Mouse (Mus musculus) MEL (cell line): ENCODE results near the gene Mtpn. TPM values are rescaled to one million over a fixed set of nuclear protein-coding genes. Genes with fewer than 3 reads are reported as not detected.

Experiments
- DNase-seq: peaks from one replicate; pipeline ENCODE4 v3.0.0; 2011; ENCODE audit warnings: low read depth, low spot score
- H3K27ac ChIP-seq: 2 replicates; pipeline ENCODE4 v1.5.1; 2012; ENCODE audit warnings: low read depth, mild to moderate bottlenecking, control low read depth, low read length, moderate library complexity; ENCODE audit not compliant: control insufficient read depth
- H3K27me3 ChIP-seq, 2 experiments: fragments of 150-350 bp in 1 of 2; sonication (generic) in 1 of 2; 2 replicates each; pipeline ENCODE4 v1.6.1; 2012; ENCODE audit warnings: low read length in 2 of 2, mild to moderate bottlenecking in 2 of 2, improper control_type of control experiment in 1 of 2, moderate library complexity in 1 of 2; ENCODE audit not compliant: insufficient read depth in 2 of 2, control insufficient read depth in 1 of 2
- H3K36me3 ChIP-seq, 2 experiments: 2 replicates each; pipeline ENCODE4 v1.6.1; 2012 to 2014; ENCODE audit warnings: low read length in 2 of 2, improper control_type of control experiment in 1 of 2, inconsistent platforms in 1 of 2, mild to moderate bottlenecking in 1 of 2; ENCODE audit not compliant: insufficient read depth in 2 of 2, control insufficient read depth in 1 of 2
- H3K4me1 ChIP-seq, 2 experiments: fragments of 150-350 bp in 1 of 2; sonication (generic) in 1 of 2; 2 replicates each; pipeline ENCODE4 v1.6.1; 2012; ENCODE audit warnings: low read length in 2 of 2, improper control_type of control experiment in 1 of 2, mild to moderate bottlenecking in 1 of 2; ENCODE audit not compliant: insufficient read depth in 2 of 2, control insufficient read depth in 1 of 2
- H3K4me3 ChIP-seq, 2 experiments: fragments of 150-350 bp in 1 of 2; sonication (generic) in 1 of 2; 2 replicates each; pipeline ENCODE4 v1.5.1; 2012; ENCODE audit warnings: low read depth in 2 of 2, low read length in 2 of 2, mild to moderate bottlenecking in 2 of 2, moderate library complexity in 2 of 2, control low read depth in 1 of 2, improper control_type of control experiment in 1 of 2; ENCODE audit not compliant: control insufficient read depth in 1 of 2, insufficient read depth in 1 of 2
- H3K79me2 ChIP-seq: 2 replicates; pipeline ENCODE4 v1.6.1; 2012; ENCODE audit warnings: mild to moderate bottlenecking, low read length, moderate library complexity; ENCODE audit not compliant: control insufficient read depth, poor library complexity, insufficient read depth
- H3K9ac ChIP-seq: 2 replicates; pipeline ENCODE4 v1.6.1; 2012; ENCODE audit warnings: low read depth, mild to moderate bottlenecking, control low read depth, low read length, moderate library complexity; ENCODE audit not compliant: control insufficient read depth, poor library complexity, severe bottlenecking
- H3K9me3 ChIP-seq: fragments of 150-350 bp; sonication (generic); replicated peaks from 2 replicates; pipeline ENCODE4 v1.6.1; 2012; ENCODE audit warnings: mild to moderate bottlenecking, low read length, improper control_type of control experiment, moderate library complexity; ENCODE audit not compliant: insufficient read depth
- CHD1 ChIP-seq: IDR thresholded peaks from 2 replicates; pipeline ENCODE4 v1.6.1; 2012; ENCODE audit warnings: low read depth, mild to moderate bottlenecking, inconsistent platforms, low read length, improper control_type of control experiment
- CHD2 ChIP-seq: IDR thresholded peaks from 2 replicates; pipeline ENCODE4 v1.6.1; 2011; ENCODE audit warnings: low read length, improper control_type of control experiment
- EP300 ChIP-seq, 2 experiments: IDR thresholded peaks; 2 replicates each; pipeline ENCODE4 v1.6.1; 2011; ENCODE audit warnings: improper control_type of control experiment in 2 of 2, low read length in 2 of 2, low read depth in 1 of 2, mild to moderate bottlenecking in 1 of 2
- ETS1 ChIP-seq: IDR thresholded peaks from 2 replicates; pipeline ENCODE4 v1.6.1; 2012; ENCODE audit warnings: low read depth, mild to moderate bottlenecking, inconsistent platforms, low read length, improper control_type of control experiment, moderate library complexity
- GABPA ChIP-seq: IDR thresholded peaks from 2 replicates; pipeline ENCODE4 v1.6.1; 2012; ENCODE audit warnings: low read depth, mild to moderate bottlenecking, inconsistent platforms, low read length, improper control_type of control experiment, moderate library complexity
- GATA1 ChIP-seq: IDR thresholded peaks from 2 replicates; pipeline ENCODE4 v1.6.1; 2011; ENCODE audit warnings: low read depth, low read length, improper control_type of control experiment
- HCFC1 ChIP-seq: IDR thresholded peaks from 2 replicates; pipeline ENCODE4 v1.6.1; 2012; ENCODE audit warnings: low read depth, mild to moderate bottlenecking, inconsistent platforms, low read length, improper control_type of control experiment, moderate library complexity
- MEF2A ChIP-seq: IDR thresholded peaks from 2 replicates; pipeline ENCODE4 v1.6.1; 2014; ENCODE audit warnings: low read depth, mild to moderate bottlenecking, inconsistent platforms, low read length, improper control_type of control experiment; ENCODE audit not compliant: poor library complexity, insufficient replicate concordance, severe bottlenecking; ENCODE audit errors: extremely low read depth
- MXI1 ChIP-seq: IDR thresholded peaks from 2 replicates; pipeline ENCODE4 v1.6.1; 2011; ENCODE audit warnings: mild to moderate bottlenecking, low read depth, low read length, improper control_type of control experiment
- MYB ChIP-seq: IDR thresholded peaks from 2 replicates; pipeline ENCODE4 v1.6.1; 2011; ENCODE audit warnings: mild to moderate bottlenecking, low read depth, low read length, improper control_type of control experiment
- NRF1 ChIP-seq: IDR thresholded peaks from 2 replicates; pipeline ENCODE4 v1.6.1; 2014; ENCODE audit warnings: low read depth, mild to moderate bottlenecking, inconsistent platforms, low read length, improper control_type of control experiment, moderate library complexity; ENCODE audit not compliant: poor library complexity, insufficient read depth, severe bottlenecking
- POLR2A ChIP-seq, 2 experiments: IDR thresholded peaks; 2 replicates each; pipeline ENCODE4 v1.6.1; 2011 to 2012; ENCODE audit warnings: low read length in 2 of 2, mild to moderate bottlenecking in 2 of 2, control low read depth in 1 of 2, improper control_type of control experiment in 1 of 2, low read depth in 1 of 2, moderate library complexity in 1 of 2; ENCODE audit not compliant: control insufficient read depth in 1 of 2, insufficient read depth in 1 of 2, poor library complexity in 1 of 2
- POLR2AphosphoS2 ChIP-seq: IDR thresholded peaks from 2 replicates; pipeline ENCODE4 v1.6.1; 2011; ENCODE audit warnings: low read length, improper control_type of control experiment
- RAD21 ChIP-seq: IDR thresholded peaks from 2 replicates; pipeline ENCODE4 v1.6.1; 2011; ENCODE audit warnings: mild to moderate bottlenecking, low read depth, low read length, improper control_type of control experiment
- RCOR1 ChIP-seq: IDR thresholded peaks from 2 replicates; pipeline ENCODE4 v1.6.1; 2012; ENCODE audit warnings: low read depth, mild to moderate bottlenecking, inconsistent platforms, low read length, improper control_type of control experiment
- SIN3A ChIP-seq: IDR thresholded peaks from 2 replicates; pipeline ENCODE4 v1.6.1; 2012; ENCODE audit warnings: low read length, improper control_type of control experiment, inconsistent platforms
- TAL1 ChIP-seq: IDR thresholded peaks from 2 replicates; pipeline ENCODE4 v1.6.1; 2012; ENCODE audit warnings: mild to moderate bottlenecking, inconsistent platforms, low read length, moderate library complexity, mixed read lengths
- TBP ChIP-seq: IDR thresholded peaks from 2 replicates; pipeline ENCODE4 v1.8.0; 2011; ENCODE audit warnings: low read depth, low read length, improper control_type of control experiment
- TCF12 ChIP-seq: IDR thresholded peaks from 2 replicates; pipeline ENCODE4 v1.6.1; 2014; ENCODE audit warnings: low read depth, mild to moderate bottlenecking, inconsistent platforms, low read length, improper control_type of control experiment, moderate library complexity
- UBTF ChIP-seq: IDR thresholded peaks from 2 replicates; pipeline ENCODE4 v1.6.1; 2012; ENCODE audit warnings: low read depth, mild to moderate bottlenecking, inconsistent platforms, low read length, improper control_type of control experiment, moderate library complexity, borderline replicate concordance; ENCODE audit not compliant: insufficient read depth
- USF1 ChIP-seq: IDR thresholded peaks from 2 replicates; pipeline ENCODE4 v1.6.1; 2014; ENCODE audit warnings: low read depth, mild to moderate bottlenecking, inconsistent platforms, low read length, improper control_type of control experiment, moderate library complexity
- ZNF384 ChIP-seq: IDR thresholded peaks from 2 replicates; pipeline ENCODE4 v1.6.1; 2012; ENCODE audit warnings: low read depth, mild to moderate bottlenecking, inconsistent platforms, low read length, improper control_type of control experiment
- polyA plus RNA-seq, 2 experiments: library from polyadenylated mRNA; stranded (reverse) in 1 of 2; unstranded in 1 of 2; fragments of >175 nt in 1 of 2; fragments of >200 nt in 1 of 2; gene quantifications; 2 replicates each; pipeline versions ENCODE4 v1.2.1 to v1.2.4; 2012; ENCODE audit warnings: low replicate concordance in 2 of 2, low read depth in 1 of 2; ENCODE audit not compliant: insufficient read length in 2 of 2, insufficient read depth in 1 of 2, missing spikeins in 1 of 2
- total RNA-seq: library from RNA; depleted of rRNA; stranded (reverse); fragments of 300-350 nt; gene quantifications from 2 replicates; pipeline ENCODE4 v1.2.3, GENCODE M21; 2012

Mtpn gene
- total and polyA plus RNA-seq, 3 experiments = 75.2 to 153 (median 85.4) TPM

GRCm38 (mm10) chr6:35559950-35560349 lies 20.3 kb upstream of the Mtpn start:
- Histone ChIP-seq H3K79me2 (no peaks in the 10 kb centered on the region), H3K36me3 (no peaks in the 10 kb centered on the region), H3K27ac (no peak overlapping the region), H3K27me3 (no peaks in the 10 kb centered on the region), H3K9me3 (no peaks in the 10 kb centered on the region), H3K4me1 (no peaks in the 10 kb centered on the region), H3K4me3 (no peak overlapping the region), H3K9ac (no peak overlapping the region)
- no peak for DNase-seq
- TF ChIP-seq GABPA (no peak), MXI1 (no peak), CHD2 (no peak), POLR2A (IDR thresholded peaks at IDR 0.05; ENCODE audit: control insufficient read depth in 1 of 2, insufficient read depth in 1 of 2, low read depth in 1 of 2, low read length in 2 of 2, poor library complexity in 1 of 2) (no peak), EP300 (IDR thresholded peaks at IDR 0.05; ENCODE audit: low read depth in 1 of 2, low read length in 2 of 2) (no peak), TBP (no peak), POLR2AphosphoS2 (no peak), ZNF384 (no peak), RAD21 (no peak), HCFC1 (no peak), SIN3A (no peak), NRF1 (no peak)

GRCm38 (mm10) chr6:35544352-35544751 lies 4.7 kb upstream of the Mtpn start:
- TF ChIP-seq GATA1 = peak; percentile 27; the same call in 1 of the 2 replicates
- peak; percentile 41; the same call in 1 of the 2 replicates for TF ChIP-seq TCF12
- TF ChIP-seq MEF2A = peak; percentile 69; the same call in 1 of the 2 replicates
- TF ChIP-seq ETS1 = peak; percentile 58
- TF ChIP-seq EP300 (IDR thresholded peaks at IDR 0.05; ENCODE audit: low read depth in 1 of 2, low read length in 2 of 2) = peak; percentile 68 to 83; a peak in 3 of 4 replicates
- TF ChIP-seq USF1 = peak; percentile 37; the same call in 1 of the 2 replicates
- no peak for TF ChIP-seq UBTF
- peak; percentile 17 for TF ChIP-seq TAL1
- no peak for TF ChIP-seq RAD21
- 0 out of 2 replicates have a peak, but pooled peaks have one; percentile 25 for TF ChIP-seq MYB
- TF ChIP-seq RCOR1 = peak; percentile 63; the same call in 1 of the 2 replicates
- TF ChIP-seq CHD1 = no peak
- H3K9me3 ChIP-seq = no peaks in the 10 kb centered on the region
- peaks cover 0 to 5% of the 10 kb centered on the region in 2 experiments; a peak in 2 of 4 replicates for H3K36me3 ChIP-seq
- peaks cover 0 to 1% of the 10 kb centered on the region in 2 experiments; a peak in 1 of 4 replicates for H3K27me3 ChIP-seq
- H3K4me1 ChIP-seq = peaks cover 0 to 2% of the 10 kb centered on the region in 2 experiments; a peak in 1 of 4 replicates
- peaks cover 2% of the 10 kb centered on the region for H3K79me2 ChIP-seq
- no peak overlapping the region for H3K4me3 ChIP-seq
- DNase-seq = peak; percentile 68
- H3K27ac ChIP-seq = no peak overlapping the region
- H3K9ac ChIP-seq = no peak overlapping the region
